Mouse (Mus musculus): ENCODE data around the gene Atg4d.

DNA sequence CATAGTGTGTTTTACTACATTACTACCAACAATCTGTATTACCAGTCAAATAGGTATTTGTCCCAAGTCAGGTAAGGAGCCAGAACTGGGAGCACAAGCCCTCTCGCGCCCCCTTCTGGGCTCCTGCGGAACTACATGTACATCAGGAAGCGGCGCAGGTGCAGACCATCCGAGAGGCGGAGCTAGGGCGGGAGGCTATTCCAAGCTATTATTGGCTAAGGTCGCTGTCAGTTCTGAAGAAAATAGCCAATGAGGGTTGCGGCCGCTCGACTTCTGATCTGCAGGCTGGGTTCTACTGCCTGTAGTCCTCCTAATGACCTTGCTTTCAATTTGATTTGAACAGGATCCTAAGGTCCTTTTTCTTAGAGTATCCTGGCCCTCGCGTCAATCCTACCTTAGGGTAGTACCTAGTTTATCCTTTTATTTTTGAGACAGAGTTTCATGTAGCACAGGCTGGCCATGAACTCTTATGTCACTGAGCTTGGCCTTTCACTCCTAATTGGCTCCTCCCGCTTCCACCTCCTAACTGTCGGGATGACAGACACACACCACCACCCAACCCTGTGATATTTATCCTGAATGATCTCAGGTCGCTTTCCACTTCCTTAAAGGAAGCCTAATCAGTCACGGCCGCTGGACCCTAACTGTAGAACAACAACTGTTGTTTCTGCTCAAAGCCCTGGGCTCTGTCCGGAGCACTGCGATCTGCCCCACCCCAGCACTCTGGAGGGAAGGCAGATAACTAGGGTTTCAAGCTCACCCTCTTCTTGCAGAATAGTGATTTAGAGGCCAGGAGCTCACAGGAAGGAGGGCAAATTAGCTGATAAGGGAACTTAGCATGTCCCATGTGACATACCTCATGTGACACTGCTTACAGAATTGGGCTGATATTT, 44.4 kb upstream of the Atg4d start:
- TF ChIP-seq CTCF (IDR thresholded peaks at IDR 0.05; ENCODE audit: low read depth) (peak; percentile 99), EP300 (IDR thresholded peaks at IDR 0.05; ENCODE audit: low read depth) (no peak)

Data from liver, postnatal 0 days (tissue).